ENCODE assay signal across 27 mouse cellular contexts in the genomic region with DNA sequence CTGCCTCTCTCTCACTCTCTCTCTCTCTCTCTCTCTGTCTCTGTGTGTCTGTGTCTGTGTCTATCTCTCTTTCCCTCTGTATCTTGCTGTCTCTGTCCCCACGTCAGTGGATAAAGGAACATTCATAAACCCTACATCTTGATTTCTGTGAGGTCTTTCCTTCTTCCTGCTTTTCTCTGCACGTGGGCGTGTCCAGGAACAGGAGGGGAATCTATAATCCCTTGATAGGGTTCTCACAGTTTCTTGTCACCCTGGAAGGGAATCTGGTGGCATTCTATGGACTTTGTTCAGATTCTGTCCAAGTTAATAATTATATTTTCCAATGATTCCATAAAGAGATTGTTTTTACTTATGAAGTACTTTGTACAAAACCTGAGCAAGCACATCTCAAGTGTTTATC.
DNase-seq lines count a peak whose midpoint lies in the region; ATAC-seq and TF ChIP-seq lines count a peak whose summit lies in the region.
"Had no signal": no experiment of that assay in that cellular context is flagged by ENCODE, and none has a peak within 500 bp of the region (broad histone marks: within the 10 kb centered on the region; RNA-seq: fewer than 3 reads in every experiment).

No protein-coding gene starts in this region.

- ATAC-seq in kidney, embryonic 16.5 days (ENCODE audit: low FRiP score, low TSS enrichment), result no peak
- ATAC-seq in intestine, postnatal 0 days, result peak; percentile 47
- ATAC-seq: activated CD4-positive, CD25-positive, alpha-beta regulatory T cell, adult 4 months; CD4-positive, CD25-positive, alpha-beta regulatory T cell, adult 4 months; forebrain, embryonic 14.5 days; forebrain, embryonic 16.5 days; Patski had no signal

- H3K27ac ChIP-seq in kidney, embryonic 16.5 days (ENCODE audit: low read length), result 0 out of 2 replicates have a peak overlapping the region, but pooled peaks have one; percentile 24
- H3K27ac ChIP-seq in intestine, postnatal 0 days (ENCODE audit: low read depth, low read length), result no peak overlapping the region
- H3K27ac ChIP-seq: embryonic facial prominence, embryonic 13.5 days; embryonic facial prominence, embryonic 15.5 days; forebrain, embryonic 10.5 days; forebrain, embryonic 12.5 days had no signal

- H3K9me3 ChIP-seq in kidney, embryonic 16.5 days (ENCODE audit: low read length), result no peaks in the 10 kb centered on the region
- H3K9me3 ChIP-seq in intestine, postnatal 0 days (ENCODE audit: control insufficient read depth), result no peaks in the 10 kb centered on the region
- H3K9me3 ChIP-seq: embryonic facial prominence, embryonic 13.5 days; embryonic facial prominence, embryonic 15.5 days; forebrain, embryonic 10.5 days; forebrain, embryonic 12.5 days; G1E had no signal

- H3K4me3 ChIP-seq in kidney, embryonic 16.5 days (ENCODE audit: low read length), result no peak overlapping the region
- H3K4me3 ChIP-seq in intestine, postnatal 0 days (ENCODE audit: low read depth, low read length), result no peak overlapping the region
- H3K4me3 ChIP-seq: embryonic facial prominence, embryonic 13.5 days; embryonic facial prominence, embryonic 15.5 days; erythroblast, embryonic 14.5 days; forebrain, embryonic 10.5 days; forebrain, embryonic 12.5 days had no signal

- H3K27me3 ChIP-seq in kidney, embryonic 16.5 days (ENCODE audit: insufficient read depth, low read length), result no peaks in the 10 kb centered on the region
- peaks cover 6% of the 10 kb centered on the region; the same call in 1 of the 2 replicates for H3K27me3 ChIP-seq in intestine, postnatal 0 days (replicated peaks; ENCODE audit: control insufficient read depth, insufficient read depth, low read length)
- H3K27me3 ChIP-seq: CH12.LX; forebrain, embryonic 12.5 days had no signal

- WGBS in kidney, embryonic 16.5 days, result 57% methylated on average over 3 of the region's 3 CpGs
- WGBS in intestine, postnatal 0 days, result 24% methylated on average over 3 of the region's 3 CpGs

- H3K4me1 ChIP-seq in kidney, embryonic 16.5 days (ENCODE audit: insufficient read depth, low read length), result peaks cover 8% of the 10 kb centered on the region
- peaks cover 8% of the 10 kb centered on the region; the same call in 1 of the 2 replicates for H3K4me1 ChIP-seq in intestine, postnatal 0 days (replicated peaks; ENCODE audit: control insufficient read depth, insufficient read depth, low read length)
- H3K4me1 ChIP-seq: forebrain, embryonic 12.5 days had no signal

- no peak overlapping the region for H3K9ac ChIP-seq in kidney, embryonic 16.5 days (replicated peaks; ENCODE audit: low read length)
- no peak overlapping the region for H3K9ac ChIP-seq in intestine, postnatal 0 days (ENCODE audit: low read depth, low read length)
- H3K9ac ChIP-seq: embryonic facial prominence, embryonic 13.5 days; embryonic facial prominence, embryonic 15.5 days; forebrain, embryonic 12.5 days had no signal

- H3K4me2 ChIP-seq in kidney, embryonic 16.5 days (replicated peaks; ENCODE audit: low read depth, low read length), result no peak overlapping the region
- no peak overlapping the region for H3K4me2 ChIP-seq in intestine, postnatal 0 days (replicated peaks; ENCODE audit: low read depth)
- H3K4me2 ChIP-seq: embryonic facial prominence, embryonic 13.5 days; embryonic facial prominence, embryonic 15.5 days; forebrain, embryonic 12.5 days had no signal

- no peak for DNase-seq in kidney, adult 9 months
- no peak for DNase-seq in lung, postnatal 25 days (ENCODE audit: low spot score)
- DNase-seq in cerebellum, postnatal 14 days, result no peak
- DNase-seq: adrenal gland, adult 8-10 months; adrenal gland, postnatal 14 days; adrenal gland, postnatal 36 days; B cell, adult 2 months; cerebellum, adult 11-12 months; cerebellum, adult 2 months; cerebellum, adult 9-10 months; cerebellum, postnatal 10 days; cerebellum, postnatal 36 days; embryo, embryonic 11 days had no signal

- no peak for TF ChIP-seq CTCF in intestine, postnatal 0 days (IDR thresholded peaks at IDR 0.05; ENCODE audit: low read depth)

- no peaks in the 10 kb centered on the region for H3K36me3 ChIP-seq in kidney, embryonic 16.5 days (ENCODE audit: insufficient read depth, low read length)
- H3K36me3 ChIP-seq in intestine, postnatal 0 days (ENCODE audit: control insufficient read depth, insufficient read depth), result no peaks in the 10 kb centered on the region
- H3K36me3 ChIP-seq: embryonic facial prominence, embryonic 13.5 days; embryonic facial prominence, embryonic 15.5 days; forebrain, embryonic 10.5 days; forebrain, embryonic 12.5 days; G1E had no signal
